Mouse (Mus musculus) gastrocnemius, adult 18-20 months (tissue): ENCODE measurements around the gene Prr5l. TPM values are rescaled to one million over a fixed set of nuclear protein-coding genes. Genes with fewer than 3 reads are reported as not detected.
A peak's percentile ranks its signal among the peaks of the same experiment; 100 is the strongest.

Experiments
- DNase-seq: peaks from one replicate; pipeline ENCODE4 v3.0.0; 2021; ENCODE audit warnings: low spot score
- total RNA-seq, 2 experiments: library from RNA; stranded (reverse); gene quantifications; 2 replicates each; pipeline ENCODE4 v1.2.3; 2021

The Prr5l gene
- total RNA-seq, 2 experiments from 2014 or later: 0.16 to 0.19 TPM

- DNase-seq: no peak
Measured at GRCm38 (mm10) chr2:101727787-101728186, 155.0 kb downstream of the Prr5l start.

- no peak for DNase-seq
Measured at GRCm38 (mm10) chr2:101723333-101723881, 159.4 kb downstream of the Prr5l start.

GRCm38 (mm10) chr2:101722370-101723332, 160.2 kb downstream of the Prr5l start:
- DNase-seq: peak; percentile 15

- DNase-seq: no peak
Measured at GRCm38 (mm10) chr2:101721835-101722234, 161.0 kb downstream of the Prr5l start.

GRCm38 (mm10) chr2:101717162-101717561, 165.7 kb downstream of the Prr5l start:
- DNase-seq: no peak

- DNase-seq: peak; percentile 44
Measured at GRCm38 (mm10) chr2:101715650-101716323, 167.0 kb downstream of the Prr5l start.

- no peak for DNase-seq
Measured at GRCm38 (mm10) chr2:101711608-101712007, 171.2 kb downstream of the Prr5l start.

GRCm38 (mm10) chr2:101705941-101706485, 176.8 kb downstream of the Prr5l start:
- DNase-seq: no peak

GRCm38 (mm10) chr2:101699284-101699683, 183.5 kb downstream of the Prr5l start:
- DNase-seq: no peak

- DNase-seq: no peak
Measured at GRCm38 (mm10) chr2:101695584-101695983, 187.2 kb downstream of the Prr5l start.

GRCm38 (mm10) chr2:101693577-101694215, 189.1 kb downstream of the Prr5l start:
- DNase-seq: no peak

- DNase-seq: no peak
Measured at GRCm38 (mm10) chr2:101693043-101693442, 189.8 kb downstream of the Prr5l start.

GRCm38 (mm10) chr2:101690252-101690827, 192.5 kb downstream of the Prr5l start:
- DNase-seq: no peak

GRCm38 (mm10) chr2:101688011-101688410, 194.8 kb downstream of the Prr5l start:
- DNase-seq: no peak

GRCm38 (mm10) chr2:101684421-101684820, 198.4 kb downstream of the Prr5l start:
- peak; percentile 60 for DNase-seq

- no peak for DNase-seq
Measured at GRCm38 (mm10) chr2:101679164-101679784, 203.6 kb downstream of the Prr5l start.

GRCm38 (mm10) chr2:101678236-101679021, 204.4 kb downstream of the Prr5l start, which contains the start of gene Traf6:
Gene Traf6, plus strand, starts transcription at chr2:101678429.
- DNase-seq: peak; percentile 88

- DNase-seq: no peak
Measured at GRCm38 (mm10) chr2:101673547-101673946, 209.3 kb downstream of the Prr5l start.

GRCm38 (mm10) chr2:101668751-101669150, 214.1 kb downstream of the Prr5l start:
- no peak for DNase-seq

GRCm38 (mm10) chr2:101665703-101666092, 217.1 kb downstream of the Prr5l start:
- no peak for DNase-seq
